Mouse (Mus musculus): Measurements from ENCODE around the gene Sp6. TPM values are rescaled to one million over a fixed set of nuclear protein-coding genes. Genes with fewer than 3 reads are reported as not detected.

The Sp6 gene
- polyA plus RNA-seq, 1 experiment, result 6.0 TPM

DNA sequence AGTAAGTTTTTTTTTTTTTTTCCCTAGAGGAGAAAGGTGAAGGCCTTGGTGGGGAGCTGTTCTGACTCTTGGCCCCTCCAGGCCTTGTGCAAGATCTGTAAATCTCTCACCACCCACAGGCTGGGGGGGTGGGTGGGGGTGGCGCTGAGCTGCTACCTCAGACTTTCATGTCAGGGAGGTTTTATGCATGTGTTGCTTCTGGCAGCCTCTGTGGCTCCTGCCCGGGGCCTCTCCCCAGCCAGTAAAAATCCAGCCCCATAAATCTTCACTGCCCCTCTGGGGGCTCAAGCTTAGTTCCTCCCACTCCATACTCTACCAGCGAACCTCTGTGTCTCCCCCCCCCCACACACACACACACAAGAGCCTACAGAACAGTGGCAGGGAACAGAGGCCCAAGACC, 26.7 kb upstream of the Sp6 start:
- no peak overlapping the region for H3K4me3 ChIP-seq
- TF ChIP-seq MAX (IDR thresholded peaks at IDR 0.05; ENCODE audit: low read depth) (no peak), E2F4 (IDR thresholded peaks at IDR 0.05; ENCODE audit: insufficient read depth) (no peak), SRF (IDR thresholded peaks at IDR 0.05; ENCODE audit: control insufficient read depth, insufficient read length, low read depth) (no peak), TCF12 (IDR thresholded peaks at IDR 0.05; ENCODE audit: insufficient read depth, poor library complexity, severe bottlenecking) (no peak), MYOD1 (IDR thresholded peaks at IDR 0.05; ENCODE audit: control insufficient read depth in 1 of 3, insufficient read length in 2 of 3, low read depth in 2 of 3) (no peak), MYOG (IDR thresholded peaks at IDR 0.05; ENCODE audit: control insufficient read depth in 1 of 3, insufficient read depth in 1 of 3, insufficient read length in 2 of 3, low read depth in 2 of 3) (no peak), POLR2AphosphoS2 (IDR thresholded peaks at IDR 0.05; ENCODE audit: insufficient read length, low read depth) (no peak), USF1 (IDR thresholded peaks at IDR 0.05; ENCODE audit: low read depth) (no peak), CEBPB (IDR thresholded peaks at IDR 0.05; ENCODE audit: insufficient read depth, poor library complexity, severe bottlenecking) (no peak)
- H3ac ChIP-seq (ENCODE audit: control insufficient read depth, insufficient read length), result no peak overlapping the region
- H3K4me2 ChIP-seq (ENCODE audit: low read depth), result no peak overlapping the region
- H3K36me3 ChIP-seq (ENCODE audit: control insufficient read depth, insufficient read depth), result no peaks in the 10 kb centered on the region
- H3K27me3 ChIP-seq (ENCODE audit: control insufficient read depth, insufficient read depth, insufficient read length), result no peaks in the 10 kb centered on the region
- no peaks in the 10 kb centered on the region for H3K79me2 ChIP-seq (ENCODE audit: control insufficient read depth, insufficient read depth)

DNA sequence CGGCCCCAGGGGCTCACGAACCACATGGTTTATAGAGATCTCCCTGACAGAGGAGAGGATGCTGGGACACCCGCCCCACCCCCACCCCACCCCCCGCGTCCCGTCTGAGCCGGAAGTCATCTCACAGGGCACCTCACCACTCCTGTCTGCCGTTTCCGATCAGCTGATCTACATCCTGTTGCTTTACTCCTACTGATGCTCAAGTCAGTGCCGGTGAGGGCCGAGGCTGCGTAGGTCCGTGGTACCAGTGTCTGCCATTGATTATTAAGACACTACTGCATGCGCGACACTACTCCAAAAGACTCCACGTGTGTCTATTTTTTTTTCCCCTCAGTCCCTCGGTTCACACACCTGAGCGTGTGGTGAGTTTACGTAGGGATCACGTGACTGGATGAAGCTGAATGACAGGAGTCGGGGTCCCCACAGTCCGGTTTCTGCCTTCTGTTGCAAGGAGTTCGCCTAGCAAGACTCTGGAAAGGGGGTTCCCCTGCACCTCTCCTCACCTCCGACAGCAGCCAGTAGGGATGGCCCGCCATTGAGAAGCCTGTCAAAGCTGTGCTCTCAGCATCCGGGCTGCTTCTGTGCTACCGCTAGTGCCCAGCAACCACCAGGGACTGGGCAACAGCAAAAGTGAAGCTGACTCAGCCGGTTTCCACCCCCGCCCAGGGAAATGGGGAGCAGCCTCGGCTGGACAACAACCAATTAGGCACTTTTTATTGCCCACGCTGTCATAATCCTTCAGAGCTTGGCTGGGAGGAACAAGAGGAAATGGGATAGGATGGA, 25.1 kb upstream of the Sp6 start:
- no peak overlapping the region for H3ac ChIP-seq (ENCODE audit: control insufficient read depth, insufficient read length)
- H3K79me2 ChIP-seq (ENCODE audit: control insufficient read depth, insufficient read depth), result no peaks in the 10 kb centered on the region
- H3K36me3 ChIP-seq (ENCODE audit: control insufficient read depth, insufficient read depth), result no peaks in the 10 kb centered on the region
- H3K27me3 ChIP-seq (ENCODE audit: control insufficient read depth, insufficient read depth, insufficient read length), result no peaks in the 10 kb centered on the region
- TF ChIP-seq USF1 (IDR thresholded peaks at IDR 0.05; ENCODE audit: low read depth), result peak; percentile 84
- TF ChIP-seq POLR2AphosphoS2 (IDR thresholded peaks at IDR 0.05; ENCODE audit: insufficient read length, low read depth), result no peak
- TF ChIP-seq E2F4 (IDR thresholded peaks at IDR 0.05; ENCODE audit: insufficient read depth), result no peak
- TF ChIP-seq POLR2A (IDR thresholded peaks at IDR 0.05; ENCODE audit: insufficient read length, low read depth), result peak; percentile 36
- no peak for TF ChIP-seq REST (IDR thresholded peaks at IDR 0.05; ENCODE audit: insufficient read depth, insufficient read length)
- TF ChIP-seq MYOG (IDR thresholded peaks at IDR 0.05; ENCODE audit: control insufficient read depth in 1 of 3, insufficient read depth in 1 of 3, insufficient read length in 2 of 3, low read depth in 2 of 3), result no peak
- no peak for TF ChIP-seq MYOD1 (IDR thresholded peaks at IDR 0.05; ENCODE audit: control insufficient read depth in 1 of 3, insufficient read length in 2 of 3, low read depth in 2 of 3)
- TF ChIP-seq TCF12 (IDR thresholded peaks at IDR 0.05; ENCODE audit: insufficient read depth, poor library complexity, severe bottlenecking), result no peak
- no peak for TF ChIP-seq MAX (IDR thresholded peaks at IDR 0.05; ENCODE audit: low read depth)
- peak; percentile 70; the same call in 1 of the 2 replicates for TF ChIP-seq CEBPB (IDR thresholded peaks at IDR 0.05; ENCODE audit: insufficient read depth, poor library complexity, severe bottlenecking)
- peak overlapping the region; percentile 74 for H3K4me2 ChIP-seq (ENCODE audit: low read depth)
- no peak overlapping the region for H3K4me3 ChIP-seq

DNA sequence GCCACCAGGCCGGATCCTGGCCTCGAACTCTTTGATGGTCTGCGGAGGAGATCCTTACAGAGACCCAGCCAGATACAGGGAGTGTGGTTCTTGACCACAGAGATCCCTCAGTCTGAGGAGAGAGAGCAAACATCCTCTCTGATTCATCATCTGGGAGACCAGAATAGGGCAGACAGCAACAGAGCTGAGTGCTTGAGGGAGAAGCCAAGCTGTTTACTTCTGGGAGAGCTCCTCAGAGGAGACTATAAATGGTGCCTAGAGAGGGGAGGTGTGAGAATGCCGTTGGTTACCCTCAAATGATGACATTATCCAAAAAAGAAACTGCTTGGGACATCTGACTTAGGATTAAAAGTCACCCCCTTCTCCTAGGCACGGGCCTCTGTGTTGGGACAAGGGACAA, 21.7 kb upstream of the Sp6 start:
- H3K4me2 ChIP-seq (ENCODE audit: low read depth), result peak overlapping the region; percentile 74
- no peaks in the 10 kb centered on the region for H3K79me2 ChIP-seq (ENCODE audit: control insufficient read depth, insufficient read depth)
- no peaks in the 10 kb centered on the region for H3K27me3 ChIP-seq (ENCODE audit: control insufficient read depth, insufficient read depth, insufficient read length)
- no peak overlapping the region for H3K4me3 ChIP-seq
- no peaks in the 10 kb centered on the region for H3K36me3 ChIP-seq (ENCODE audit: control insufficient read depth, insufficient read depth)
- H3ac ChIP-seq (ENCODE audit: control insufficient read depth, insufficient read length), result no peak overlapping the region
- no peak for TF ChIP-seq MYOG (IDR thresholded peaks at IDR 0.05; ENCODE audit: control insufficient read depth in 1 of 3, insufficient read depth in 1 of 3, insufficient read length in 2 of 3, low read depth in 2 of 3)
- no peak for TF ChIP-seq TCF12 (IDR thresholded peaks at IDR 0.05; ENCODE audit: insufficient read depth, poor library complexity, severe bottlenecking)

DNA sequence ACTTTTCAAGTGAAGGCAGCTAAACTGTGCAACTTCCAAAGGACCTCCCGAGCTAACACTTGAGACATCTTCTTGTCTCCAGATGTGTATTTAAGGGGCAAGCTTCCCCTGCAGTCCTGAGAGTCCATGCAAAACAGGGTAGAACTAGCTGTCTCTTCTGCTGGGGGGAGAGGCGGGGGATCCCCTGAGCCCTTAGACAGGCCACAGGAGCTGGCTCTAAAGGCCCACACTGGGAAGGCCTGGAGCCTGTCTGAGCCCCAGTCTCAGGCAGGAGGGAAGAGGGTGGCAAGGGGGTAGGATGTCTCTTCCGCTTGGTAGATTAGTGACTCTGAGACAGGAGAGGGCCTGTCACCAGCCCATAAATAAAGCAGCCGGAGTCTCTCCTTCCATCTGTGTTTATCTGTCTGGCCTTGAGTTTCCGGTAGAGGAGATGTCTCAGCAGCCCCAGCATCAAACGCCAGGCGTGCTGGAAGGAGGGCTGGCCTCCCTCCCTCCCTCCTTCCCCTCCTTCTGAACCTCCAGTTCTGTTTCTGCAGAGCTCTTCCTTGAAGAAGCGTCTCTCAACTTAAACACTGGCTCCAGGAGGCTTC, 20.4 kb upstream of the Sp6 start:
- no peaks in the 10 kb centered on the region for H3K36me3 ChIP-seq (ENCODE audit: control insufficient read depth, insufficient read depth)
- H3K27me3 ChIP-seq (ENCODE audit: control insufficient read depth, insufficient read depth, insufficient read length), result no peaks in the 10 kb centered on the region
- no peaks in the 10 kb centered on the region for H3K79me2 ChIP-seq (ENCODE audit: control insufficient read depth, insufficient read depth)
- peak overlapping the region; percentile 74 for H3K4me2 ChIP-seq (ENCODE audit: low read depth)
- TF ChIP-seq MAX (IDR thresholded peaks at IDR 0.05; ENCODE audit: low read depth) (no peak), POLR2A (IDR thresholded peaks at IDR 0.05; ENCODE audit: insufficient read length, low read depth) (peak; percentile 26), USF1 (IDR thresholded peaks at IDR 0.05; ENCODE audit: low read depth) (no peak)
- no peak overlapping the region for H3ac ChIP-seq (ENCODE audit: control insufficient read depth, insufficient read length)
- no peak overlapping the region for H3K4me3 ChIP-seq

GRCm38 (mm10) chr11:96995031-96995430, 18.2 kb upstream of the Sp6 start:
- TF ChIP-seq POLR2A (IDR thresholded peaks at IDR 0.05; ENCODE audit: insufficient read length, low read depth) (no peak), USF1 (IDR thresholded peaks at IDR 0.05; ENCODE audit: low read depth) (no peak), MYOG (IDR thresholded peaks at IDR 0.05; ENCODE audit: control insufficient read depth in 1 of 3, insufficient read depth in 1 of 3, insufficient read length in 2 of 3, low read depth in 2 of 3) (no peak), TCF3 (IDR thresholded peaks at IDR 0.05; ENCODE audit: insufficient read length, low read depth) (no peak), REST (IDR thresholded peaks at IDR 0.05; ENCODE audit: insufficient read depth, insufficient read length) (no peak)
- no peak overlapping the region for H3K4me3 ChIP-seq
- no peaks in the 10 kb centered on the region for H3K27me3 ChIP-seq (ENCODE audit: control insufficient read depth, insufficient read depth, insufficient read length)
- no peaks in the 10 kb centered on the region for H3K79me2 ChIP-seq (ENCODE audit: control insufficient read depth, insufficient read depth)
- no peaks in the 10 kb centered on the region for H3K36me3 ChIP-seq (ENCODE audit: control insufficient read depth, insufficient read depth)
- no peak overlapping the region for H3ac ChIP-seq (ENCODE audit: control insufficient read depth, insufficient read length)
- peak overlapping the region; percentile 32 for H3K4me2 ChIP-seq (ENCODE audit: low read depth)
